ENCODE assay signal across 23 mouse cellular contexts in genomic region chr1:130629521-130629920, GRCm38 (mm10). TPM values are rescaled to one million over a fixed set of nuclear protein-coding genes. Genes with fewer than 3 reads are reported as not detected.
"Had no signal": no experiment of that assay in that cellular context is flagged by ENCODE, and none has a peak within 500 bp of the region (broad histone marks: within the 10 kb centered on the region; RNA-seq: fewer than 3 reads in every experiment).

Gene Zp3r, minus strand, starts transcription at chr1:130629621.

- DNase-seq: liver, embryonic 13.5 days; liver, postnatal 0 days; lung, adult 2 months; lung, postnatal 14 days; lung, postnatal 36 days; retina, postnatal 1 day; right cerebral cortex, adult 18-20 months; right cerebral cortex, postnatal 25 days; right cerebral cortex, postnatal 4 days; spleen, adult 18-20 months; thymus, adult 18-20 months had no signal

RNA-seq across cellular contexts. Expression of gene Zp3r, which starts in this region (rescaled TPM):
- polyA plus RNA-seq: liver, embryonic 11.5 days; liver, embryonic 13.5 days; liver, embryonic 15.5 days; liver, postnatal 0 days; lung, adult 2 months; lung, postnatal 0 days; macrophage; midbrain, embryonic 11.5 days; midbrain, embryonic 13.5 days; midbrain, embryonic 15.5 days; midbrain, postnatal 0 days; neural tube, embryonic 11.5 days; neural tube, embryonic 13.5 days; neural tube, embryonic 15.5 days; small intestine, adult 2 months had no signal
